10 mouse cellular contexts compared by ENCODE assay signal in genomic region chr11:46298889-46299785, GRCm38 (mm10). TPM values are rescaled to one million over a fixed set of nuclear protein-coding genes. Genes with fewer than 3 reads are reported as not detected.
DNase-seq lines count a peak whose midpoint lies in the region; ATAC-seq and TF ChIP-seq lines count a peak whose summit lies in the region.
"Had no signal": no experiment of that assay in that cellular context is flagged by ENCODE, and none has a peak within 500 bp of the region (broad histone marks: within the 10 kb centered on the region; RNA-seq: fewer than 3 reads in every experiment).

No protein-coding gene starts in this region.

- TF ChIP-seq EP300 in CH12.LX (IDR thresholded peaks at IDR 0.05; ENCODE audit: low read length): no peak

- intact Hi-C loops in left cerebral cortex, postnatal 14 days (cut with DNase I): no loop called here

- no peak for TF ChIP-seq POLR2A in CH12.LX (IDR thresholded peaks at IDR 0.05; ENCODE audit: low read depth, low read length)
- TF ChIP-seq POLR2A in kidney, adult 2 months (IDR thresholded peaks at IDR 0.05; ENCODE audit: low read depth, low read length): no peak

- no peak overlapping the region for H3K27ac ChIP-seq in CH12.LX (ENCODE audit: insufficient read depth, low read depth)
- peak overlapping the region; percentile 88 for H3K27ac ChIP-seq in kidney, adult 2 months (ENCODE audit: insufficient read depth, low read depth, low read length)

- H3K9ac ChIP-seq in CH12.LX (ENCODE audit: insufficient read depth, low read depth): no peak overlapping the region
- H3K9ac ChIP-seq: forebrain, postnatal 0 days had no signal

- WGBS in kidney, adult 2 months: 41% methylated on average over 13 of the region's 13 CpGs

- H3K4me1 ChIP-seq in CH12.LX (ENCODE audit: control insufficient read depth in 1 of 2, insufficient read depth in 2 of 2): peaks cover 34 to 94% of the 10 kb centered on the region in 2 experiments
- peaks cover 14% of the 10 kb centered on the region for H3K4me1 ChIP-seq in kidney, adult 2 months (ENCODE audit: control insufficient read depth, insufficient read depth, low read length)

- no peaks in the 10 kb centered on the region for H3K9me3 ChIP-seq in CH12.LX (replicated peaks; ENCODE audit: low read length)

- in situ Hi-C loops in CH12.LX (cut with MboI; ENCODE audit: low pct_ligation_motif_present, low pct_unique_long_range_greater_than_20kb, low sequenced_read_pairs): no loop called here

- no peak overlapping the region for H3K4me3 ChIP-seq in CH12.LX (replicated peaks in 1 of 3; ENCODE audit: low read depth in 2 of 3, low read length in 2 of 3, poor library complexity in 1 of 3)
- no peak overlapping the region for H3K4me3 ChIP-seq in kidney, adult 2 months (ENCODE audit: insufficient read depth, low read depth, low read length)

- DNase-seq in left cerebral cortex, adult 18-20 months (ENCODE audit: low spot score in 2 of 2): peak; percentile 55 to 69
- DNase-seq in left cerebral cortex, postnatal 14 days (ENCODE audit: low spot score in 2 of 2): no peak
- DNase-seq in CH12.LX (ENCODE audit: extremely low read depth): no peak
- peak; percentile 37 to 57 for DNase-seq in adrenal gland, postnatal 36 days
- peak; percentile 79 for DNase-seq in kidney, adult 2 months
- DNase-seq in heart, adult 9 months (ENCODE audit: low spot score in 2 of 2): no peak
- DNase-seq: forebrain, postnatal 0 days; heart, postnatal 4 days; thymus, adult 18-20 months had no signal

- H3K4me2 ChIP-seq in CH12.LX (ENCODE audit: insufficient read depth, low read depth, poor library complexity, severe bottlenecking): no peak overlapping the region

- no peak for TF ChIP-seq RAD21 in CH12.LX (IDR thresholded peaks at IDR 0.05; ENCODE audit: low read depth, low read length)

- no peak for ATAC-seq in activated CD4-positive, CD25-positive, alpha-beta regulatory T cell, adult 4 months
- ATAC-seq: forebrain, postnatal 0 days had no signal

- H3K27me3 ChIP-seq in CH12.LX (replicated peaks): no peaks in the 10 kb centered on the region
- H3K27me3 ChIP-seq in kidney, adult 2 months (replicated peaks; ENCODE audit: control insufficient read depth, insufficient read depth, low read length): no peaks in the 10 kb centered on the region

- no peak for TF ChIP-seq CTCF in CH12.LX (conservative IDR thresholded peaks at IDR 0.05 in 1 of 2, IDR thresholded peaks at IDR 0.05 in 1 of 2; ENCODE audit: low read depth in 2 of 2, low read length in 2 of 2)
- no peak for TF ChIP-seq CTCF in kidney, adult 2 months (conservative IDR thresholded peaks at IDR 0.05; ENCODE audit: insufficient read depth, insufficient read length, low read depth, low read length)

- H3K79me2 ChIP-seq in CH12.LX (replicated peaks; ENCODE audit: control insufficient read depth, extremely low read depth, insufficient read depth, poor library complexity, severe bottlenecking): peaks cover 98% of the 10 kb centered on the region

- peaks cover 48 to 88% of the 10 kb centered on the region in 2 experiments for H3K36me3 ChIP-seq in CH12.LX (replicated peaks in 1 of 2; ENCODE audit: control insufficient read depth in 1 of 2, insufficient read depth in 1 of 2, low read length in 1 of 2)
- no peaks in the 10 kb centered on the region for H3K36me3 ChIP-seq in kidney, adult 2 months (ENCODE audit: control insufficient read depth, insufficient read depth, low read length)

- dilution Hi-C loops in CH12.LX (cut with MboI; ENCODE audit: extremely low pct_ligation_motif_present, extremely low pct_unique_long_range_greater_than_20kb, low sequenced_read_pairs): no loop called here

TF ChIP-seq in CH12.LX, 34 proteins besides CTCF, POLR2A, EP300 and RAD21:
- no peak for TF ChIP-seq NELFE (IDR thresholded peaks at IDR 0.05; ENCODE audit: low read depth, low read length)
- 0 out of 2 replicates have a peak, but pooled peaks have one; percentile 16 for TF ChIP-seq MYC (IDR thresholded peaks at IDR 0.05; ENCODE audit: low read depth, low read length)
- no peak for TF ChIP-seq USF1 (IDR thresholded peaks at IDR 0.05; ENCODE audit: low read depth, low read length)
- TF ChIP-seq NRF1 (IDR thresholded peaks at IDR 0.05; ENCODE audit: low read depth, low read length): no peak
- 0 out of 2 replicates have a peak, but pooled peaks have one; percentile 10 for TF ChIP-seq IRF4 (IDR thresholded peaks at IDR 0.05; ENCODE audit: low read depth, low read length)
- TF ChIP-seq BHLHE40 (IDR thresholded peaks at IDR 0.05; ENCODE audit: low read depth, low read length): 0 out of 2 replicates have a peak, but pooled peaks have one; percentile 13
- no peak for TF ChIP-seq USF2 (conservative IDR thresholded peaks at IDR 0.05; ENCODE audit: low read depth, low read length)
- no peak for TF ChIP-seq MAZ (IDR thresholded peaks at IDR 0.05; ENCODE audit: low read depth, low read length)
- no peak for TF ChIP-seq ZC3H11A (IDR thresholded peaks at IDR 0.05; ENCODE audit: low read depth, low read length)
- no peak for TF ChIP-seq CHD2 (IDR thresholded peaks at IDR 0.05; ENCODE audit: low read length)
- TF ChIP-seq JUND (conservative IDR thresholded peaks at IDR 0.05; ENCODE audit: low read depth, low read length): no peak
- no peak for TF ChIP-seq MAFK (IDR thresholded peaks at IDR 0.05; ENCODE audit: insufficient replicate concordance, low read length)
- TF ChIP-seq JUN (IDR thresholded peaks at IDR 0.05; ENCODE audit: insufficient read depth, low read depth, low read length): no peak
TF ChIP-seq in CH12.LX: peak in this region for 3.

RNA-seq across cellular contexts. Expression of gene Cyfip2, which starts 13.5 kb away (rescaled TPM):
- 100 to 1,000 TPM; 619 to 654 TPM for total RNA-seq in left cerebral cortex, adult 18-20 months (2021)
- total RNA-seq in left cerebral cortex, postnatal 14 days (2021): 100 to 1,000 TPM; 378 to 408 TPM
- total RNA-seq in CH12.LX (2012; rRNA removed): 77.6 and 97.6 TPM in 2 replicates
- 36.1 and 40.7 TPM in 2 replicates for total RNA-seq in CH12.LX (2014; rRNA removed)
- polyA plus RNA-seq in CH12.LX (2012; ENCODE audit: insufficient read length, low read depth): 161 and 194 TPM in 2 replicates
- total RNA-seq in adrenal gland, postnatal 36 days (2021): 10 to 100 TPM; 84.0 to 88.8 TPM
- 68.4 and 71.1 TPM in 2 replicates for polyA plus RNA-seq in kidney, adult 2 months (2012; rRNA removed)
- polyA plus RNA-seq in activated CD4-positive, CD25-positive, alpha-beta regulatory T cell, adult 4 months (2017; shearing (Covaris generic)): 10 to 100 TPM; 66.7 to 74.4 TPM

Comparison
In these comparisons a context has a peak if more than half of its experiments do, and no peak if none do; other contexts are left out.
1. DNase-seq: peak in left cerebral cortex, adult 18-20 months (2 of 2), adrenal gland, postnatal 36 days (2 of 2) and kidney, adult 2 months (single experiment); none in left cerebral cortex, postnatal 14 days (0 of 2), CH12.LX (single experiment) and heart, adult 9 months (0 of 2).